Mouse (Mus musculus): ENCODE measurements at regions not wholly inside any gene's neighbourhood (a gene's known extent, or its start where the extent isn't known, plus 50 kb on each side); places are given as distances from the start of the nearest gene placed in this dataset.

GRCm38 (mm10) chr4:55215425-55216174 is 134.2 kb upstream of the Rad23b start:
- TF ChIP-seq CHD2 (IDR thresholded peaks at IDR 0.05; ENCODE audit: low read depth, low read length) (no peak), ZC3H11A (IDR thresholded peaks at IDR 0.05; ENCODE audit: borderline replicate concordance, low read depth, low read length) (no peak)

All from ES-E14 (cell line).